Comparison of ENCODE assay signal across 9 mouse cellular contexts in the genomic region with DNA sequence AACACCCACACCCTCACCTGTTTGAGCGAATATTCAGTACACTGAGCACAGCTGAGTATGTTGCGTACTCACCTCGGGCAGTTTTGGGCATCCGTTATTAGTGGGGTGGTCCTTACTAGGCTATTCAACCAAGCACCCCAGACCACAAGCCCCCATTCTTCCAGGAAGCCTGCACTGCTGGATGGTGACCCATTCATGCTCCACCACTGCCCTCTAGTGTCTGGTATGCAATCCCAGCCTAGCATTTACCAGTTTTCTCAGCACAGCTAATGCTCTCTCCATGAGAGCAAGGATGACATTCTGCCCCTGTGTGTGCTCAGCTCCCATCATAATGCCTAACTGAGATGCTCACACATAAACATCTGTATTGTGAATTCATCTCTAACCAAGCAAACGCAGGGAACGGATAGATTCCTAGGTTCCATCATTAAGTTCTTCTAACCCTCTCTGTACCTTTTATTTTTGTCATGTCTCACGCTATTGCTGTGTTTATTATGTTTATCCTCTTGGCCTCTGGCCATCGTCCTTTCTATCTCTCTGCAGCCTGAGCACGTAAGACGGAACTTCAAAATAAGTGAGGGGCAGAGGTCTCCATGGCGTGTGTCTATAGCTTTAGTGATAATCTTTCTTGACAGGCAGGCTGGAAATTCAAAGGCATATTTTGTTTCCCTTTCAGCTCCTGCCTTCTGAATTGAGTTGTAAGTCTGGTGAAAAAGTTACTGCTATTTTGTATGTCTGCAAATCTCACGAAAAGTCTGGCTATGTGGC. TPM values are rescaled to one million over a fixed set of nuclear protein-coding genes. Genes with fewer than 3 reads are reported as not detected.
A peak's percentile ranks its signal among the peaks of the same experiment; 100 is the strongest.
DNase-seq lines count a peak whose midpoint lies in the region; ATAC-seq and TF ChIP-seq lines count a peak whose summit lies in the region.
"Had no signal": no experiment of that assay in that cellular context is flagged by ENCODE, and none has a peak within 500 bp of the region (broad histone marks: within the 10 kb centered on the region; RNA-seq: fewer than 3 reads in every experiment).

No protein-coding gene starts in this region.

- TF ChIP-seq POLR2A in brain, embryonic 14.5 days (IDR thresholded peaks at IDR 0.05; ENCODE audit: borderline replicate concordance, extremely low read depth, insufficient read depth, insufficient read length, poor library complexity, severe bottlenecking): no peak

- TF ChIP-seq CTCF in brain, embryonic 14.5 days (IDR thresholded peaks at IDR 0.05; ENCODE audit: borderline replicate concordance, extremely low read depth, insufficient read depth, insufficient read length): peak; percentile 93

- no peak overlapping the region for H3K4me2 ChIP-seq in hindbrain, embryonic 13.5 days

- peaks cover 6% of the 10 kb centered on the region; the same call in 1 of the 2 replicates for H3K4me1 ChIP-seq in forebrain, embryonic 10.5 days
- H3K4me1 ChIP-seq in hindbrain, embryonic 13.5 days (replicated peaks): 0 out of 2 replicates have a peak, but pooled peaks cover 3% of the 10 kb centered on the region

- no peak overlapping the region for H3K9ac ChIP-seq in hindbrain, embryonic 13.5 days

- 67% methylated on average over 12 of the region's 12 CpGs for WGBS in forebrain, embryonic 10.5 days
- WGBS in hindbrain, embryonic 13.5 days: 57% methylated on average over 12 of the region's 12 CpGs

- DNase-seq in MN1 (ENCODE audit: low spot score): peak; percentile 54
- peak; percentile 92 for DNase-seq in brain, embryonic 14.5 days (ENCODE audit: low read depth)
- DNase-seq in forebrain, embryonic 10.5 days (ENCODE audit: extremely low spot score, low spot score): peak; percentile 61
- DNase-seq in layer of hippocampus, postnatal 25 days (ENCODE audit: extremely low spot score in 1 of 2, low spot score in 1 of 2): peak; percentile 33 to 64
- peak; percentile 72 for DNase-seq in lung, postnatal 36 days
- peak; percentile 88 for DNase-seq in retina, embryonic 14.5 days (ENCODE audit: low spot score)
- DNase-seq in yolk sac, embryonic 10.5 days (ENCODE audit: low spot score): no peak

- H3K4me3 ChIP-seq in forebrain, embryonic 10.5 days: no peak overlapping the region
- no peak overlapping the region for H3K4me3 ChIP-seq in hindbrain, embryonic 13.5 days

- no peaks in the 10 kb centered on the region for H3K9me3 ChIP-seq in forebrain, embryonic 10.5 days
- H3K9me3 ChIP-seq in hindbrain, embryonic 13.5 days: no peaks in the 10 kb centered on the region

- no peaks in the 10 kb centered on the region for H3K36me3 ChIP-seq in forebrain, embryonic 10.5 days (replicated peaks)
- H3K36me3 ChIP-seq in hindbrain, embryonic 13.5 days: no peaks in the 10 kb centered on the region

- peak; percentile 69 for ATAC-seq in hindbrain, embryonic 13.5 days (ENCODE audit: low FRiP score)

- H3K27ac ChIP-seq in forebrain, embryonic 10.5 days: no peak overlapping the region
- H3K27ac ChIP-seq in hindbrain, embryonic 13.5 days: no peak overlapping the region
- H3K27ac ChIP-seq: macrophage had no signal

- no peaks in the 10 kb centered on the region for H3K27me3 ChIP-seq in forebrain, embryonic 10.5 days (ENCODE audit: poor library complexity, severe bottlenecking)
- H3K27me3 ChIP-seq in hindbrain, embryonic 13.5 days: no peaks in the 10 kb centered on the region

RNA-seq across cellular contexts. Expression of a gene that starts 17.0 kb away (rescaled TPM):
- polyA plus RNA-seq in brain, embryonic 14.5 days (2012; rRNA removed): 39.9 and 40.8 TPM in 2 replicates
- 41.7 and 47.5 TPM in 2 replicates for polyA plus RNA-seq in forebrain, embryonic 10.5 days (2016; fragmentation: Nextera tagmentation; extraction: Ambion mirVana)
- polyA plus RNA-seq in hindbrain, embryonic 13.5 days (2015; fragmentation: Nextera tagmentation; extraction: Ambion mirVana): 36.8 and 40.7 TPM in 2 replicates
- 10 to 100 TPM; 55.2 to 58.2 TPM for total RNA-seq in layer of hippocampus, postnatal 25 days (2021)
